Mouse (Mus musculus): ENCODE measurements at regions not wholly inside any gene's neighbourhood (a gene's known extent, or its start where the extent isn't known, plus 50 kb on each side); places are given as distances from the start of the nearest gene placed in this dataset.

DNA sequence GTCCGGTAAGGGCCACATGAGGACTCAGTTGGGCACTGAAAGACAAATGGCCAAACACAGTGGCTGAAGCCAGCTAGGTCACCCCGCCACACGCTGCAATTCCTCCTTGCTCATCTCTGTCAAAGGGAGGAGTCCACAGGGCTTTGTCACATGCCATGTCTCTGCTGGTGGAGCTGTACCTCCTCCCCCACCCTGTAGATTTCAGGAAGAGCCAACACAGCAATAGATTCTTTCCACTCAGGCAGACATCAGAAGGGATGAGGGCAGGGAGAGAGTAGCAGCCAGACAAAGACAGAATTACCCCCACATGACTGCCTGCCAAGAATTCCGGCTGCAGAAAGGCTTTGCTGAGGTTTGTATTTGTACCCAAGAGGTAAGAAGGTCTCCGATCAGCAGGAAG is 821.4 kb upstream of the Car8 start:
- Histone ChIP-seq H3K4me3 (ENCODE audit: insufficient read depth, low read depth, low read length) (no peak overlapping the region), H3K27ac (ENCODE audit: insufficient read depth, low read depth, low read length) (no peak overlapping the region), H3K4me1 (ENCODE audit: control insufficient read depth, insufficient read depth, low read length) (peaks cover 14% of the 10 kb centered on the region)
- no peak for TF ChIP-seq CTCF (IDR thresholded peaks at IDR 0.05; ENCODE audit: insufficient read depth, low read depth, low read length)
- no peak for TF ChIP-seq POLR2A (IDR thresholded peaks at IDR 0.05; ENCODE audit: insufficient read depth, low read depth, low read length)
- 62% methylated on average over 5 of the region's 5 CpGs for WGBS

DNA sequence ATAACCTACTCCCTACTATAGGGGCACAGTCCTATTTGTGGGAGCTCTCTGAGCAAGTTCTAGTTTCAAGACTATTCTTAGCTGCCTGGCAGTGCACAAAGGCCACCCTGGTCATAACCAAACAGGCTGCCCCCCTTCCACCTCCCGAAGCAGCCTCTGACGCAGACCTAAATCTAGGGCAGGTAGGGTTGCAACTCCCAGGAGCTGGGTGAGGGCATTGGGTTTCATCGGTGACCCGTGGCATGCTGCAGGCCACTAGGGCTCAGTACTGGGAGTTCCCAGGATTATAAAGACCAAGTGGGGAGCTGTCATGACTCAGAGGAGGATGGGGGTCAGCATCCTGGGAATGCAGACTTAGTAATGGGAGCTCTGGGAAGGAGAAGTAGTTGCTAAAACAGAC is 818.8 kb upstream of the Car8 start:
- no peak for TF ChIP-seq CTCF (IDR thresholded peaks at IDR 0.05; ENCODE audit: insufficient read depth, low read depth, low read length)
- no peak for TF ChIP-seq POLR2A (IDR thresholded peaks at IDR 0.05; ENCODE audit: insufficient read depth, low read depth, low read length)
- H3K27ac ChIP-seq (ENCODE audit: insufficient read depth, low read depth, low read length), result no peak overlapping the region
- no peak overlapping the region for H3K4me3 ChIP-seq (ENCODE audit: insufficient read depth, low read depth, low read length)
- peaks cover 17% of the 10 kb centered on the region for H3K4me1 ChIP-seq (ENCODE audit: control insufficient read depth, insufficient read depth, low read length)
- WGBS, result 72% methylated on average over 4 of the region's 4 CpGs

DNA sequence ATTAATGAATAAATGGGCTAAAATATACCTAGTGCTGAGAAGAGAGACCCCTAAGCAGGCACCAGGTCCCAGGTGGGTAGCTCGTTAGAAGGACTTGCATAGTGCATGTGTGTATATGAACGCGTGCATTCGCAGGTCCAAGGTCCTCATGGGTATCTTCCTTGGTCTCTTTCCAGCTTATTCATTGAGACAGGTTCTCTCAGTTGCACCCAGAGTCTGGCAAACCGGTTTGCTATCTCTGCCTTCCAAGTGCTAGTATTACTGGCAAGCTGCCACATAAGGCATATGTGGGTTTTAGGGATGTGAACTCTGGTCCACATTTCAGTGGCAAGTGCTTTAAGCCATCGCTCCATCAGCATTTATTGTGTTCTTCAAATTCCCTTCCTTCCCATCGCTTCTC is 818.3 kb upstream of the Car8 start:
- WGBS, result 95% methylated on average over 7 of the region's 7 CpGs
- TF ChIP-seq CTCF (IDR thresholded peaks at IDR 0.05; ENCODE audit: insufficient read depth, low read depth, low read length) (no peak), POLR2A (IDR thresholded peaks at IDR 0.05; ENCODE audit: insufficient read depth, low read depth, low read length) (no peak)
- Histone ChIP-seq H3K27ac (ENCODE audit: insufficient read depth, low read depth, low read length) (no peak overlapping the region), H3K4me1 (ENCODE audit: control insufficient read depth, insufficient read depth, low read length) (peaks cover 17% of the 10 kb centered on the region), H3K4me3 (ENCODE audit: insufficient read depth, low read depth, low read length) (no peak overlapping the region)

DNA sequence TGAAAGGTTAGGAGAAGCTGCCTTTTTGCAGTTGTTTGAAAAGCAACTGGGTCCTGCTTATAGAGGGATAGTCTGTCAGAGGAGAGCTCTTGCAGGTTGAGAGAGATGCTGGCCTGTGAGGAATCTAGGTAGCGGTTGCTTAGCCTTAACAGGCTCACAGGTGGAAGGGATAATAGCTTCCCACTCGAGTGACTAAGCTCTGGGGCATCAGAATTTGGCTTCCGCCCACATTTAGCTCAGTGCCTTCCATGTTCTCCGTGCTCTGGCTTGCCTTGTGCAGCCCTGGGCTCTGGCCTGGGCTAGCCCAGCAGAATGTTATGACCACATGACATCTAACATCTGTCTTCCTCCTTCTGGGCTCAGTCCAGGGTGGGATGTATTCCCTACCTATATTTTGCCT is 817.0 kb upstream of the Car8 start:
- no peak overlapping the region for H3K27ac ChIP-seq (ENCODE audit: insufficient read depth, low read depth, low read length)
- TF ChIP-seq POLR2A (IDR thresholded peaks at IDR 0.05; ENCODE audit: insufficient read depth, low read depth, low read length), result no peak
- TF ChIP-seq CTCF (IDR thresholded peaks at IDR 0.05; ENCODE audit: insufficient read depth, low read depth, low read length), result no peak
- H3K4me1 ChIP-seq (ENCODE audit: control insufficient read depth, insufficient read depth, low read length), result peaks cover 17% of the 10 kb centered on the region
- no peak overlapping the region for H3K4me3 ChIP-seq (ENCODE audit: insufficient read depth, low read depth, low read length)
- WGBS, result 66% methylated on average over 4 of the region's 4 CpGs

DNA sequence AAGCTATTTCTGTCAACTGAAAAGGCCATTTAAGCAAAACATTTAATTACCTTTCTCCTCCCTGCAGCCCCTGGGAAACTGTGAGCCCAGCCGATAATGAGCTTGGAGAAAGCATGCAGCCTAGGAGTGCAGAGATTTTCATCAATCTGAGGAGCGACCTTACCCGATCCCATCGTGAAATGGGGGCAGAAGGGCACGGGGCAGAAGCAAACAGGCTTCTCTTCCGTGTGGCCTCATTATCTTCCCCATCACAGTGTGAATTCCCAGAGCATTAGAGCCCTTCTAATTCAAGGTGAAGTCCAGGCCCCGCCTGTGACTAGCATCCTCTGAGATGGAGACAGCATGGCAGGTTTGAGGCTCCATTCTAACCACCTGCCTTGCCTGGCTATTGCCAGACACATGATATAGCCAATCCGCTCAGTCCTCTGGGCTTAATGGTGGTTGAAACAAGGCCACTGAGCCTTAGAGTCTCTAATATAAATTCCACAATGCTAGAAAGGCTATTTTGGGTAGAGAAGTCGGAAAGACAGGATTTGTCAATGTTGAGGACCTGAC is 816.5 kb upstream of the Car8 start:
- TF ChIP-seq CTCF (IDR thresholded peaks at IDR 0.05; ENCODE audit: insufficient read depth, low read depth, low read length) (no peak), POLR2A (IDR thresholded peaks at IDR 0.05; ENCODE audit: insufficient read depth, low read depth, low read length) (no peak)
- H3K4me3 ChIP-seq (ENCODE audit: insufficient read depth, low read depth, low read length), result no peak overlapping the region
- H3K27ac ChIP-seq (ENCODE audit: insufficient read depth, low read depth, low read length), result no peak overlapping the region
- 63% methylated on average over 9 of the region's 9 CpGs for WGBS
- peaks cover 17% of the 10 kb centered on the region for H3K4me1 ChIP-seq (ENCODE audit: control insufficient read depth, insufficient read depth, low read length)

DNA sequence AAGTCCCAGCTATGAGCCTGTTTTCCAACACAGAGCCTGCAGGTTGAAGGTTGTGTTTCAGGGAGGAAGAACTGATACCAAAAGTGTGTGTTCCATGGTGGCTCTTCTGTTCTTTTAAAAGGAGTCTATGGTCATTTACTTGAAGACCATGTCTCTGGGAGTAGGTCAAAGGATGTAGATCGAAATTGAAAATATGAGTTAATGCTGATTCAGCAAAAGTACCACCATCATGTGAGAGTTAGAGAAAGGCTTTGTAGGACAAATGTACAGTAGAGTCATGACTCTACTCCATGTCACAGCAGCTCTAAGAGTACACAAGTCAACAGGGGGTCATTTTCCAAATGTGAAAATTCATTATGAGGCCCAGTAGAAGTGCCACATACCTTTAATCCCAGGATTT is 810.0 kb upstream of the Car8 start:
- Histone ChIP-seq H3K27ac (ENCODE audit: insufficient read depth, low read depth, low read length) (no peak overlapping the region), H3K4me3 (ENCODE audit: insufficient read depth, low read depth, low read length) (no peak overlapping the region), H3K4me1 (ENCODE audit: control insufficient read depth, insufficient read depth, low read length) (no peaks in the 10 kb centered on the region)
- 98% methylated on average over 1 of the region's 1 CpGs for WGBS
- TF ChIP-seq POLR2A (IDR thresholded peaks at IDR 0.05; ENCODE audit: insufficient read depth, low read depth, low read length) (no peak), CTCF (IDR thresholded peaks at IDR 0.05; ENCODE audit: insufficient read depth, low read depth, low read length) (no peak)

DNA sequence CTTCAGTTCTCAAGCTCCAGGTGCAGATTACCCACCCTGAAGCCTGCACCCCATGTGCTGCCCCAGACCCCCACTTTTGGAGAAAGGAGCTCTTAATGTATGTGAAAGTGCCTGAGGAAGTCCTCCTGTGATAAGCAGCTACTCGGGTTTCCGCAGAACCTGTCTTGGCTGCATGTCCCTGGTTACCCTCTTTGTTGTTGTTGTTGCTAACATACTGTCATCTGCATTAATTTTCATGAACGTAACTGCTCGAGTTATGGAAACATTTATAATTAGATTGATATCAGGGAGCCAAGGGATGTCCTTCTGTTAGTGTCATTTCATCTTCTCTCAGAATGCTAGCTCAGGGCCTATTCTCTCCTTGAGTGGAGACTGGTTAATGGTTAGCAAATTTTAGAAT is 808.3 kb upstream of the Car8 start:
- WGBS, result 83% methylated on average over 4 of the region's 4 CpGs
- TF ChIP-seq CTCF (IDR thresholded peaks at IDR 0.05; ENCODE audit: insufficient read depth, low read depth, low read length) (no peak), POLR2A (IDR thresholded peaks at IDR 0.05; ENCODE audit: insufficient read depth, low read depth, low read length) (no peak)
- H3K27ac ChIP-seq (ENCODE audit: insufficient read depth, low read depth, low read length), result no peak overlapping the region
- H3K4me1 ChIP-seq (ENCODE audit: control insufficient read depth, insufficient read depth, low read length), result no peaks in the 10 kb centered on the region
- no peak overlapping the region for H3K4me3 ChIP-seq (ENCODE audit: insufficient read depth, low read depth, low read length)

DNA sequence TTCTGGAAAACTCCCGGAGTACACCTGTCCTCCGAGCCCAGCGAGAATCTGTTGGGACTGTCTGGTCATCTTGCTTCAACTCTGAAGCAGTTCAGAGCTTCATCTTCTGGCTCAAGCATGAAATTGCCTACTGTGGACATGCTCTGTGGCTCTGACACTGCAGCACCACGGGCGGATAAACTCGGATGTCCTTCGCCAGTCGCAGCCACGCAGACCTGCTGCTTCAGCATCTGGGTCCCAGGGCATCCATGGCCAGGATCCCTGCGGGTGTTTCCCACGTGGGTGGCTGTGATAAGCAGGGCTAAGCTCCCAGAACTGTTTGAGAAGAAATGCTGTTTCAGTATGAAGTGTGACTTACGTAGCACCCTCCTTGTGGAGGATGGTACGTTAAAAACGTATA is 807.6 kb upstream of the Car8 start:
- Histone ChIP-seq H3K4me3 (ENCODE audit: insufficient read depth, low read depth, low read length) (no peak overlapping the region), H3K27ac (ENCODE audit: insufficient read depth, low read depth, low read length) (no peak overlapping the region), H3K4me1 (ENCODE audit: control insufficient read depth, insufficient read depth, low read length) (no peaks in the 10 kb centered on the region)
- no peak for TF ChIP-seq CTCF (IDR thresholded peaks at IDR 0.05; ENCODE audit: insufficient read depth, low read depth, low read length)
- no peak for TF ChIP-seq POLR2A (IDR thresholded peaks at IDR 0.05; ENCODE audit: insufficient read depth, low read depth, low read length)
- WGBS, result 90% methylated on average over 14 of the region's 14 CpGs

DNA sequence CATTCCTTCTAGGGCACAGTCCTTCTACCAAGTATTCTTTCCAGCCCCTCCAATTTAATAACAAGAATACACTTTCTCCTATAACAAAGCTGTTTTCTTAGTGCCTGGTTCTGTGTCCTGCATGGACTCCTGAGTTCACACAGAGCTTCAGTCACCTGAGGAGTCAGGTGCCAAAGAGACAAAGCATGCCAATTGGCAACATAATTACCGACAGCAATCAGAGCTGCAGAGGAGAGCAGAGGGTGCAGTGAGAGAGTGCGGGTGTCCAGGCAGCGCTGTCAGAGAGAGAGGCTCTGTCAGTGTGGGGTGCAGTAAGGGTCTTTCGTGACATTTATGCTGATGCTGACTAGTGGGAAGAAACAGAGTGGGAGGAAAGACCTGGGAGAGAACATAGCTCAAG is 807.2 kb upstream of the Car8 start:
- H3K4me3 ChIP-seq (ENCODE audit: insufficient read depth, low read depth, low read length), result no peak overlapping the region
- no peak for TF ChIP-seq CTCF (IDR thresholded peaks at IDR 0.05; ENCODE audit: insufficient read depth, low read depth, low read length)
- no peak for TF ChIP-seq POLR2A (IDR thresholded peaks at IDR 0.05; ENCODE audit: insufficient read depth, low read depth, low read length)
- H3K27ac ChIP-seq (ENCODE audit: insufficient read depth, low read depth, low read length), result no peak overlapping the region
- no peaks in the 10 kb centered on the region for H3K4me1 ChIP-seq (ENCODE audit: control insufficient read depth, insufficient read depth, low read length)
- 81% methylated on average over 4 of the region's 4 CpGs for WGBS

DNA sequence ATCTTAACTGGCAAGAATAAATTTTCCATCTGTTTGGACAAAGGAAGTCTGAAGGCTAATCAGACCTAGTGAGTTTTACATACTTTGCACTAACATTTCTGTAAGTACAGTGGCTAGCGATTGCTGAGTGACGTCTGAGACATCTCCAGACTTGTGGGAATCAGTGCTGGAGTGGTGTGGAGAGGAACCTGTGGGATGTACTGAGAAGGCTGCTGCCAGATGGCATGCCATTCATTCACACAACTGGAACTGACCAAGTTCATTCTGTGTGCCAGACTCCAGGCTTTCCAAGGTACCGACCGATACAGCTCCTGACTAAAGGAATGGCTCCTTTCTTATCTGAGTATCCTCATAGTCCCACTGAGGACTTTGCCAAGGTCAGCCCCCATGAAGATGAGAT is 797.2 kb upstream of the Car8 start:
- 96% methylated on average over 4 of the region's 4 CpGs for WGBS
- no peak for TF ChIP-seq CTCF (IDR thresholded peaks at IDR 0.05; ENCODE audit: insufficient read depth, low read depth, low read length)
- TF ChIP-seq POLR2A (IDR thresholded peaks at IDR 0.05; ENCODE audit: insufficient read depth, low read depth, low read length), result no peak
- H3K4me1 ChIP-seq (ENCODE audit: control insufficient read depth, insufficient read depth, low read length), result no peaks in the 10 kb centered on the region
- no peak overlapping the region for H3K4me3 ChIP-seq (ENCODE audit: insufficient read depth, low read depth, low read length)
- H3K27ac ChIP-seq (ENCODE audit: insufficient read depth, low read depth, low read length), result no peak overlapping the region
